Mouse (Mus musculus) CD8-positive naive resting alpha-beta T cell, adult 2 months (primary cell): ENCODE results near the gene Cltrn.

Source experiments
- DNase-seq, 2 experiments: peaks; one replicate each; pipeline ENCODE4 v3.0.0; 2022; ENCODE audit warnings: low read depth in 2 of 2, low spot score in 2 of 2

Cltrn gene

DNA sequence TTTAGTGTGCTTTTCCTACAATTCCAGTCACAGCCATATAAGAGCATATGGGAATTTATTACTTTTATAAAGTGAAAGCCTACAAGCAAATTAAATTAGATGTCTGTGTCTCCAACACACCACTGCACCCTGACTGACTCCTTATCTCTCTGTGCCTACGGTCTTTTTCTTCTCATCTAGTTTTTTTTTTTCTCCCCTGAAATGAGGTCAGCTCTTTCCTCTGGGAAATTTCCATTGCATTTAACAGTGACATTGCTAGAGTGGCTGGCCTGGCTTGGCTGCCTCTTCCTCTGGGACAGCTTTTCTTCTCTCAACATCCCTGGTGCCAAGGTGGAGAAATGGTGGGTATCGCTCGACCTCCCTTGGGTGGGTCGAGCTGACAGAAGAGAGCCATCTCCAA is at the start of gene Cltrn:
Gene Cltrn, plus strand, starts transcription at position 249 of the 400 bp plus-strand sequence.
- no peak for DNase-seq

DNA sequence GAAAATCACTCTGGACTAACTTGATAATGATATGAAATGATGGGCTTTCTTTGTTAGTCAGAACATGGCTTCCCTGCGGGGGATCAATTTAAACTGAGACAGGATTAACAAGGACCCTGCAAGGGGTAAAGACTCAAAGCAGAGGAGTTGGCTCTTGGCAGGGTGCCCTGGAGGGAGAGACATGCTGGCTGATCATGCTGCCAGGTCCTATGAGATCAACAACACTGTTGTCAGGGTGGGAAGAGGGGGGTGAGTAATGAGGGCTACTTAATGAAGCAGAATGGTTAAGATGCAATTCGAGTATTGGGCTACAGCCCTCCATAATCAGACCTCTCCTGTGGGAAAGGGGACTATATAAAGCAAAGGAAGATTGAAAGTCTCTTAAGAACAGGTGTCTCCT is 49.7 kb upstream of the Cltrn start:
- DNase-seq, result no peak

GRCm38 (mm10) chrX:164042069-164042468 is 46.6 kb upstream of the Cltrn start:
- DNase-seq, result no peak

DNA sequence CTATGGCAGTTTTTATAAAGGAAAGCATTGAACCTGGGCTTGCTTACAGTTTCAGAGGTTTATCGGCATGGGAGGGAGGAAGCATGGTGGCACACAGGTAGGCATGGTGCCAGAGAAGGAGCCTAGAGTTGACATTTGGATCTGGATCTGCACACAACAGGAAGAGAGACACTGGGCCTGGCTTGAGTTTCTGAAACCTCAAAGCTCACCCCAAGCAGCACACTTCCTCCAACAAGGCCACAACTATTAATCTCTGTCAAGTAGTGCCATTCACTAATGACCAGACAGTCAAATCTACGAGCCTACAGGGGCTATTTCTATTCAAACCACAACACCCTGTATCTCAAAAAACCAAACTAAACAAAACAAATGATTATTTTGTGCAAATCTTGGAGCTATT is 41.9 kb upstream of the Cltrn start:
- DNase-seq, result no peak

DNA sequence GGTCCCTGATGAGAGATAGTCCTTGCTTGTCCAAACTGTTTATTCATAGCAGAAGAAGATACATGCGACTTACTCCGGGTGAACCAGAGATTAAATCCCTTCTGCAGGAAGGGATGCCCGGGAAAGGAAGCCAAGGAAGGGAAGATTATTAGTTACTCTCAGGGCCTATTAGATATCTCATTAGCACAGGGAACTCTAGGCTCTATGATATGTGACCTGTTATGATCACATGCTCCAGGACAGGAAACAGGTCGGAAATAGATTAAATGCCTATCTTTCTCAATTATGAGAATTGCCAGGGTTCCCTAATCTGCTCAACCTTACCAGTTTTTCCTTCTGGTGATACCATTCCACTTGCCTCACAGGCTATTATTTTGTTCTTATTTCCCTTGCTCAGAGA is 32.9 kb upstream of the Cltrn start:
- DNase-seq, result no peak

- no peak for DNase-seq
Measured at GRCm38 (mm10) chrX:164058523-164058922, 30.1 kb upstream of the Cltrn start.

DNA sequence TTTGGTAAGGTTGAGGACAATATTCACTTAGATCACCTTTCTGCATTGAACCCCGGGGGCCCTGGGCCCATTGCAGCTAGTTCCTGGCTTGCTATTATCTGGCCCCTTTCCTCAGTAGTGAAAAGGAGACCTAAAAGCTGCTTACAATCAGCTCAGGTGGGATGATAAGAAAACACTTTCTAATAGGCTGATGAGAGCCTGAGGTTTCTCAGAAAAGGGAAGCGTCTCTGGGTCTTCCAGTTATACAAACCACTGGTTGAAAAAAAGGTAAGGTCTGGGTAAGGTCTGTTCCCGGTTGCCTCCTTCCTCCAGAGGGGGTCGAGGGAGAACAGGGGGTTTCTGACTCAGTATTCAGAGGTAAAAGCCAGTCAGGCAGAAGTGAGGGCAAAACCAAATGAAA is 29.6 kb upstream of the Cltrn start:
- DNase-seq, result no peak

GRCm38 (mm10) chrX:164066185-164066584 is 22.4 kb upstream of the Cltrn start:
- DNase-seq, result peak; percentile 7 to 41

- DNase-seq, result no peak
Measured at GRCm38 (mm10) chrX:164068968-164069367, 19.7 kb upstream of the Cltrn start.

- peak; percentile 86 to 88 for DNase-seq
Measured at GRCm38 (mm10) chrX:164076040-164076775, 12.4 kb upstream of the Cltrn start, which contains the start of gene Siah1b. TSS of gene Siah1b (minus strand) at chrX:164076493.

GRCm38 (mm10) chrX:164082030-164082429 is 6.6 kb upstream of the Cltrn start:
- no peak for DNase-seq

- no peak for DNase-seq
Measured at GRCm38 (mm10) chrX:164089916-164090315, 1.3 kb downstream of the Cltrn start.

- no peak for DNase-seq
Measured at GRCm38 (mm10) chrX:164092300-164093169, 3.9 kb downstream of the Cltrn start.

- no peak for DNase-seq
Measured at GRCm38 (mm10) chrX:164093435-164093834, 4.8 kb downstream of the Cltrn start.

DNA sequence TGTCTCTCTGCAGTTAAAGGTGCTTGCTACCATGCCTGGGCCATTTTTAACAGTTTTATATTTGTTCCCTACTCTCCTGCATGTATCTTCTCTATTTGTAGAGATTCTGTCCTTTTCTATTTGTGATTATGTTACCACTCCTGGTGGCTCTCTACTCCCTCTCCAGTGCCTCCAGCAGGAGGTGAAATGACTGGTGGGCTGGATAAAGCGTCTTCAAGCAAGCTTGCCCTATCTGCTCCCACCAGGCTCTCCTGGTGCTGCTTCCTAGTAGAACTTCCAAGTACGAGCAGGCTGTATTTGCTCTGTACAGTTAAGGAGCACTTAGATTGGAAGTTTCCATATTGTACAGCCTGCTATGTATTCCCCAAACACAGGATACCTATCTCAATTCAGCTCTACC is 7.2 kb downstream of the Cltrn start:
- no peak for DNase-seq

- DNase-seq, result no peak
Measured at GRCm38 (mm10) chrX:164101483-164101882, 12.9 kb downstream of the Cltrn start.

DNA sequence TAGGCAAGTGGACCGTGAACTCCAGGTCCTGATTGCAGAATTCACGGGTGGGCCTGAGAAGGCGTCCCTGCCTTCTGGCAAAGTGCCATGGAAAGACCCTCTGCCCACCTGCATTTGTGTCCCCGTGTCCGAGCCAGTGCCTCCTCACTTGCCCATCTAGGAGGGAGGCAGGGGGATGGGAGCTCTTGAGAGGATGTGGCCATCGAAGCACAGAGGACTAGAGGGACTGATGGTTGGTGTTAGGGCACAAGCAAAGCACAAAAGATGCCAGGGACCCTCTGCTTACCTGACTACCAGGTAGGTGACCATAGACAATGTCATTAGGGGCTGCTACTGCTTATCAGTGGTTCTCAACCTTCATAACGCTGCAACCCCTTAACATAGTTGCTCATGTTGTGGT is 13.6 kb downstream of the Cltrn start:
- DNase-seq, result no peak

DNA sequence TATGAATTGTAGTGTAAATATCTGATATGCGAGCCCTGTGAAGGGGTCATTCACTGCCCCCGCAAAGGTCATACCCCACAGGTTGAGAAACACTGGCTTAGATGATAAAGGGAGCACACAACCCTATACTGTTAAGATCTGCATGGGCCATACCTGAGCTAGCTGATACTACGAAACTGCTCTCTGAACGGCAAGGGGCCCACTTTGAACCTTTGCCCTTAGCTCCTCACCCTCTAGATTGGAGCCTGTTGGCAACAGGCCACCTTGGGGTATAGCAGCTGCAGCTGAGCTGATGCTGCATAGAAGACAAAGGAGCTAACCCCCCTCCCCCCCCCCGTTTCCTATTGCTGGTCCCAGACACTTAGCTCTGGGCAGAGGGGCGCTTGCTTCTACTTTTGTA is 14.0 kb downstream of the Cltrn start:
- DNase-seq, result no peak

- DNase-seq, result no peak
Measured at GRCm38 (mm10) chrX:164111146-164111545, 22.5 kb downstream of the Cltrn start.

DNA sequence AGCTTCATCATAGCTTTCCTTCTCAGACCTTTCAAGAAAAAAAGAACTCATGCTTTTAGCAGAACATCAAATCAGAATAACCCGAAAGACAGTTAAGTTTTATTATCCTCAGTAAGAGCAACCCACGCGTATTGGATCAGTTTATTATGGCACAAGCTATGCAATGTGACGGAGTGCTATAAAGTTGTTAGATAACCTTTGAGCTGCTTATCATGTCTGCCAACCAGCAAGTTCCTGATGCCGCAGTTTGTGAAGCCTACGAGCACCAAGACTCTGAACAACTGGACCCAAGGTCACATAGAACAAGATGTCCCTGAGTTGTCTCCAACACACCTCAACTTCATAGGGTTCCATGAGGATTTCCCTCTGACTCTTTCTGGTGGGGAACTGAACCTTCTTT is 25.1 kb downstream of the Cltrn start:
- no peak for DNase-seq

GRCm38 (mm10) chrX:164123942-164124341 is 35.3 kb downstream of the Cltrn start:
- DNase-seq, result no peak

DNA sequence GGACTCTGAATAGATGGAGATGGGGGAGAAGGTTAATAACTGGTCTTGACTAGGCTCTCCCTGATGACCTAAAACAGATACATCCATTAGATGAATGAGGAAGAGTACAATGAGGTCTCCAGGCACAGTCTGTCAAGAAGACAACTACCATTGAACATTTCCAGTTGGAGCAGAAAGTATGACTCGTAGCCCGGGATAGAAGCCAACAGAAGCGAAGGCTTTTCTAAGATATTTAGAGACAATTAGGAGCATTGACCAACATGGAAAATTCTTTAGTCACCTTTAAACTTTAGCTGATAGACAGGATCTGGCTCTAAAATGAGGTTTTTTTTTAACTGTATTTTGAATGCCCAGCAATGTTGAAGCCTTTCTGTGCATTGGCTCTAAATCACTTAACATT is 44.9 kb downstream of the Cltrn start:
- no peak for DNase-seq
